Mouse (Mus musculus) MEL (cell line): ENCODE data around the gene Spag17.

Experiments used
- BHLHE40 ChIP-seq: IDR thresholded peaks from 2 replicates; pipeline ENCODE4 v1.6.1; 2012; ENCODE audit warnings: low read depth, mild to moderate bottlenecking, inconsistent platforms, low read length, improper control_type of control experiment, borderline replicate concordance
- CTCF ChIP-seq, 3 experiments: IDR thresholded peaks in 2 of 3; conservative IDR thresholded peaks in 1 of 3; 2 replicates each; pipeline ENCODE4 v1.5.1; 2011 to 2012; ENCODE audit warnings: low read length in 3 of 3, low read depth in 2 of 3, mild to moderate bottlenecking in 2 of 3, improper control_type of control experiment in 1 of 3, inconsistent platforms in 1 of 3, mixed read lengths in 1 of 3, moderate library complexity in 1 of 3; ENCODE audit not compliant: control insufficient read depth in 1 of 3, insufficient read depth in 1 of 3, poor library complexity in 1 of 3, severe bottlenecking in 1 of 3
- MAX ChIP-seq: IDR thresholded peaks from 2 replicates; pipeline ENCODE4 v1.6.1; 2011; ENCODE audit warnings: low read length, improper control_type of control experiment
- POLR2A ChIP-seq, 2 experiments: IDR thresholded peaks; 2 replicates each; pipeline ENCODE4 v1.6.1; 2011 to 2012; ENCODE audit warnings: low read length in 2 of 2, mild to moderate bottlenecking in 2 of 2, control low read depth in 1 of 2, improper control_type of control experiment in 1 of 2, low read depth in 1 of 2, moderate library complexity in 1 of 2; ENCODE audit not compliant: control insufficient read depth in 1 of 2, insufficient read depth in 1 of 2, poor library complexity in 1 of 2
- RAD21 ChIP-seq: IDR thresholded peaks from 2 replicates; pipeline ENCODE4 v1.6.1; 2011; ENCODE audit warnings: mild to moderate bottlenecking, low read depth, low read length, improper control_type of control experiment
- RCOR1 ChIP-seq: IDR thresholded peaks from 2 replicates; pipeline ENCODE4 v1.6.1; 2012; ENCODE audit warnings: low read depth, mild to moderate bottlenecking, inconsistent platforms, low read length, improper control_type of control experiment
- USF2 ChIP-seq, 2 experiments: IDR thresholded peaks; 2 replicates each; pipeline ENCODE4 v1.6.1; 2011 to 2012; ENCODE audit warnings: improper control_type of control experiment in 2 of 2, low read length in 2 of 2, borderline replicate concordance in 1 of 2, inconsistent platforms in 1 of 2, low read depth in 1 of 2, mild to moderate bottlenecking in 1 of 2; ENCODE audit not compliant: insufficient read depth in 1 of 2
- ZNF384 ChIP-seq: IDR thresholded peaks from 2 replicates; pipeline ENCODE4 v1.6.1; 2012; ENCODE audit warnings: low read depth, mild to moderate bottlenecking, inconsistent platforms, low read length, improper control_type of control experiment

- TF ChIP-seq RCOR1 (no peak), CTCF (IDR thresholded peaks at IDR 0.05 in 2 of 3, conservative IDR thresholded peaks at IDR 0.05 in 1 of 3; ENCODE audit: control insufficient read depth in 1 of 3, insufficient read depth in 1 of 3, low read depth in 2 of 3, low read length in 3 of 3, poor library complexity in 1 of 3, severe bottlenecking in 1 of 3) (no peak), USF2 (IDR thresholded peaks at IDR 0.05; ENCODE audit: borderline replicate concordance in 1 of 2, insufficient read depth in 1 of 2, low read depth in 1 of 2, low read length in 2 of 2) (no peak), POLR2A (IDR thresholded peaks at IDR 0.05; ENCODE audit: control insufficient read depth in 1 of 2, insufficient read depth in 1 of 2, low read depth in 1 of 2, low read length in 2 of 2, poor library complexity in 1 of 2) (no peak), RAD21 (no peak), BHLHE40 (no peak), MAX (no peak), ZNF384 (no peak)
Observed at GRCm38 (mm10) chr3:99965863-99966262, 80.7 kb downstream of the Spag17 start.
